Mouse (Mus musculus) CH12.LX (cell line): ENCODE results near the gene Krt75. TPM values are rescaled to one million over a fixed set of nuclear protein-coding genes. Genes with fewer than 3 reads are reported as not detected.

Source experiments
- DNase-seq: peaks from one replicate; pipeline ENCODE4 v3.0.0-alpha.2; 2013; ENCODE audit errors: extremely low read depth
- H3K27ac ChIP-seq: 2 replicates; pipeline ENCODE4 v1.5.1; 2012; ENCODE audit warnings: low read depth, mild to moderate bottlenecking, control low read depth, moderate library complexity; ENCODE audit not compliant: insufficient read depth
- H3K27me3 ChIP-seq: replicated peaks from 2 replicates; pipeline ENCODE3; 2012; ENCODE audit warnings: inconsistent platforms
- H3K36me3 ChIP-seq, 2 experiments: replicated peaks in 1 of 2; 2 replicates each; pipeline versions ENCODE3 to v1.6.1; 2012; ENCODE audit warnings: inconsistent platforms in 1 of 2, low read length in 1 of 2, mild to moderate bottlenecking in 1 of 2, mixed read lengths in 1 of 2, moderate library complexity in 1 of 2; ENCODE audit not compliant: control insufficient read depth in 1 of 2, insufficient read depth in 1 of 2
- H3K4me1 ChIP-seq, 2 experiments: 2 replicates each; pipeline ENCODE4 v1.6.1; 2012; ENCODE audit warnings: inconsistent platforms in 1 of 2, moderate library complexity in 1 of 2; ENCODE audit not compliant: insufficient read depth in 2 of 2, control insufficient read depth in 1 of 2
- H3K4me2 ChIP-seq: 2 replicates; pipeline ENCODE4 v1.6.1; 2012; ENCODE audit warnings: low read depth, mild to moderate bottlenecking, control low read depth; ENCODE audit not compliant: poor library complexity, insufficient read depth, severe bottlenecking
- H3K4me3 ChIP-seq, 3 experiments: fragments of 150-350 bp in 1 of 3; sonication (generic) in 1 of 3; replicated peaks in 1 of 3; 2 replicates each; pipeline versions ENCODE3 to v1.5.1; 2011 to 2012; ENCODE audit warnings: low read depth in 2 of 3, low read length in 2 of 3, mild to moderate bottlenecking in 2 of 3, moderate library complexity in 2 of 3, control low read depth in 1 of 3, improper control_type of control experiment in 1 of 3, inconsistent platforms in 1 of 3, mixed read lengths in 1 of 3; ENCODE audit not compliant: poor library complexity in 1 of 3
- H3K79me2 ChIP-seq: replicated peaks from 2 replicates; pipeline ENCODE4 v1.6.1; 2012; ENCODE audit warnings: mild to moderate bottlenecking, moderate library complexity; ENCODE audit not compliant: control insufficient read depth, poor library complexity, insufficient read depth, severe bottlenecking; ENCODE audit errors: extremely low read depth
- H3K9ac ChIP-seq: 2 replicates; pipeline ENCODE4 v1.6.1; 2012; ENCODE audit warnings: low read depth, mild to moderate bottlenecking, control low read depth, moderate library complexity; ENCODE audit not compliant: insufficient read depth
- H3K9me3 ChIP-seq: replicated peaks from 2 replicates; pipeline ENCODE3; 2012; ENCODE audit warnings: low read length, inconsistent platforms, mixed read lengths
- BHLHE40 ChIP-seq: IDR thresholded peaks from 2 replicates; pipeline ENCODE4 v1.6.1; 2011; ENCODE audit warnings: mild to moderate bottlenecking, low read depth, low read length, improper control_type of control experiment
- CHD2 ChIP-seq: IDR thresholded peaks from 2 replicates; pipeline ENCODE4 v1.6.1; 2011; ENCODE audit warnings: low read length, improper control_type of control experiment
- E2F4 ChIP-seq: IDR thresholded peaks from 2 replicates; pipeline ENCODE4 v1.6.1; 2011; ENCODE audit warnings: low read depth, low read length, improper control_type of control experiment; ENCODE audit not compliant: insufficient replicate concordance
- ELF1 ChIP-seq: IDR thresholded peaks from 2 replicates; pipeline ENCODE4 v1.6.1; 2014; ENCODE audit warnings: low read depth, mild to moderate bottlenecking, inconsistent platforms, low read length, improper control_type of control experiment
- EP300 ChIP-seq: IDR thresholded peaks from 2 replicates; pipeline ENCODE4 v1.6.1; 2011; ENCODE audit warnings: low read length, improper control_type of control experiment
- ETS1 ChIP-seq: conservative IDR thresholded peaks from 2 replicates; pipeline ENCODE4 v1.6.1; 2012; ENCODE audit warnings: low read depth, mild to moderate bottlenecking, inconsistent platforms, low read length, improper control_type of control experiment, moderate library complexity
- GABPA ChIP-seq: IDR thresholded peaks from 2 replicates; pipeline ENCODE4 v1.6.1; 2012; ENCODE audit warnings: low read depth, low read length, improper control_type of control experiment, inconsistent platforms; ENCODE audit not compliant: insufficient replicate concordance
- HCFC1 ChIP-seq: IDR thresholded peaks from 2 replicates; pipeline ENCODE4 v1.6.1; 2012; ENCODE audit warnings: low read depth, mild to moderate bottlenecking, inconsistent platforms, low read length, improper control_type of control experiment
- JUND ChIP-seq: conservative IDR thresholded peaks from 2 replicates; pipeline ENCODE4 v1.6.1; 2011; ENCODE audit warnings: low read depth, low read length, improper control_type of control experiment
- KAT2A ChIP-seq: IDR thresholded peaks from 2 replicates; pipeline ENCODE4 v1.6.1; 2012; ENCODE audit warnings: low read length, improper control_type of control experiment, inconsistent platforms; ENCODE audit not compliant: insufficient replicate concordance
- MAX ChIP-seq: IDR thresholded peaks from 2 replicates; pipeline ENCODE4 v1.6.1; 2011; ENCODE audit warnings: low read length, improper control_type of control experiment
- MEF2A ChIP-seq: IDR thresholded peaks from 2 replicates; pipeline ENCODE4 v1.6.1; 2014; ENCODE audit warnings: low read depth, mild to moderate bottlenecking, inconsistent platforms, low read length, improper control_type of control experiment, borderline replicate concordance
- MXI1 ChIP-seq: IDR thresholded peaks from 2 replicates; pipeline ENCODE4 v1.6.1; 2011; ENCODE audit warnings: mild to moderate bottlenecking, low read depth, low read length, improper control_type of control experiment
- MYC ChIP-seq: IDR thresholded peaks from 2 replicates; pipeline ENCODE4 v1.6.1; 2011; ENCODE audit warnings: low read depth, mild to moderate bottlenecking, improper control_type of control experiment, low read length
- NELFE ChIP-seq: IDR thresholded peaks from 2 replicates; pipeline ENCODE4 v1.6.1; 2011; ENCODE audit warnings: low read depth, low read length, improper control_type of control experiment
- NRF1 ChIP-seq: IDR thresholded peaks from 2 replicates; pipeline ENCODE4 v1.6.1; 2014; ENCODE audit warnings: low read depth, mild to moderate bottlenecking, inconsistent platforms, low read length, improper control_type of control experiment, moderate library complexity
- PAX5 ChIP-seq: IDR thresholded peaks from 2 replicates; pipeline ENCODE4 v1.6.1; 2012; ENCODE audit warnings: low read length, inconsistent platforms, mixed read lengths
- POLR2AphosphoS2 ChIP-seq: IDR thresholded peaks from 2 replicates; pipeline ENCODE4 v1.6.1; 2011; ENCODE audit warnings: low read depth, low read length, improper control_type of control experiment
- RAD21 ChIP-seq: IDR thresholded peaks from 2 replicates; pipeline ENCODE4 v1.6.1; 2011; ENCODE audit warnings: low read depth, mild to moderate bottlenecking, low read length, improper control_type of control experiment, moderate library complexity
- SIN3A ChIP-seq: IDR thresholded peaks from 2 replicates; pipeline ENCODE4 v1.6.1; 2012; ENCODE audit warnings: low read length, improper control_type of control experiment, inconsistent platforms
- SMC3 ChIP-seq: IDR thresholded peaks from 2 replicates; pipeline ENCODE4 v1.6.1; 2011; ENCODE audit warnings: low read depth, low read length, improper control_type of control experiment
- TBP ChIP-seq: conservative IDR thresholded peaks from 2 replicates; pipeline ENCODE4 v1.6.1; 2011; ENCODE audit warnings: low read depth, low read length, improper control_type of control experiment
- TCF12 ChIP-seq: IDR thresholded peaks from 2 replicates; pipeline ENCODE4 v1.6.1; 2014; ENCODE audit warnings: low read depth, mild to moderate bottlenecking, inconsistent platforms, low read length, improper control_type of control experiment
- USF1 ChIP-seq: IDR thresholded peaks from 2 replicates; pipeline ENCODE4 v1.6.1; 2014; ENCODE audit warnings: low read depth, mild to moderate bottlenecking, inconsistent platforms, low read length, improper control_type of control experiment
- ZKSCAN1 ChIP-seq: IDR thresholded peaks from 2 replicates; pipeline ENCODE4 v1.6.1; 2012; ENCODE audit warnings: low read depth, inconsistent platforms, low read length, improper control_type of control experiment, borderline replicate concordance
- ZNF384 ChIP-seq: IDR thresholded peaks from 2 replicates; pipeline ENCODE4 v1.6.1; 2012; ENCODE audit warnings: low read depth, low read length, improper control_type of control experiment, inconsistent platforms
- dilution Hi-C: fragments of 300-500 bp; cut with MboI; formaldehyde crosslinking; loops from 2 replicates; pipeline ENCODE4 v1.14.3; 2020; ENCODE audit warnings: low sequenced_read_pairs; ENCODE audit not compliant: extremely low pct_unique_long_range_greater_than_20kb, extremely low pct_ligation_motif_present
- in situ Hi-C: fragments of 300-500 bp; cut with MboI; formaldehyde crosslinking; loops from 3 replicates; pipeline ENCODE4 v1.14.3; 2019; ENCODE audit warnings: low sequenced_read_pairs, low pct_ligation_motif_present, low pct_unique_long_range_greater_than_20kb, mixed read lengths
- polyA plus RNA-seq: library from polyadenylated mRNA; unstranded; fragments of >175 nt; gene quantifications from 2 replicates; pipeline ENCODE4 v1.2.1, GENCODE M21; 2012; ENCODE audit warnings: low read depth; ENCODE audit not compliant: insufficient read length
- total RNA-seq, 2 experiments: library from RNA; depleted of rRNA; stranded (reverse); fragments of 300-350 nt in 1 of 2; fragments of >200 nt in 1 of 2; gene quantifications; 2 replicates each; pipeline ENCODE4 v1.2.3; 2012 to 2014

Krt75 gene
- total and polyA plus RNA-seq, 3 experiments = not detected

DNA sequence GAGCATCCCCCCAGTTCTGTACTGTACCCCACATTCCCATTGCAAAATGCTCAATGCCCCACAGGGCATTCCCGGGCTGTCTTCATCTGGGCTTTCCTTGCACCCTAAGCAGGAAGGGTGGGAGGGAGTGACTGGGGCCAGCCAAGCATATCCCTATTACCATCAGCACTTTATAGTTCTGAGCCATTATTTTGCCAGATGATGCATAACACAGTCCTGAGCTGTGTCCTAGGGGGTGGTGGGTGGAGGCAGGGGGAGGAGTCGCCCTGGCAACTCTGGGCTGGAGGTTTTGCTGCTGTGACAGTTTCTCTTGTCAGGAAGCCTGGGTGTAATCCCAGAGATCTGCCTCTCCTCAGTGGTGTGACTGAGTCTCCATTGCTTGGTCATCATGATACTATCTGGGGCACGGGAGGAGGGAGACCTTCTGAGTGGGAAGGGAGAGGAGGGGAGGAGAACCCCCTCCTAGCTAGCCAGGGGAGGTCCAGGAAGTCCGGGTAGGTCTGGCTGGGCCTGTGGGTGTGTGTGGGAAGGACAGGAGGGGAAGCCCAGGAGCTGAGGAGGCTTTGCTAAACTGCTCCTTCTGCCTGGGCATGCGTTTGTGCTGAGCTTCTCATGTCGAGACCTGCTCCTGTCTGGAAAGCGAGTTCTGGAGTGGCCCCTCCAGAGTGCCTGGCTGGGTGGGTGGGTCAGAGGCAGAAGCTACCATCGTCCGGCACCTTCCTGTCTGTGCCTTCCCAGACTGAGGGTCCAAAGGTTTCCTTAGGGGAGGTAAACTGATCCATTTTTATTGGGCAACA, 37.5 kb downstream of the Krt75 start:
- no peaks in the 10 kb centered on the region for H3K36me3 ChIP-seq
- TF ChIP-seq NELFE (no peak), TCF12 (no peak), TBP (no peak), BHLHE40 (no peak), E2F4 (no peak), SMC3 (no peak), USF1 (no peak), ZNF384 (no peak), SIN3A (no peak), JUND (no peak), GABPA (no peak), ZKSCAN1 (no peak), ETS1 (no peak), CHD2 (no peak), RAD21 (no peak)
- H3K27me3 ChIP-seq = peaks cover 92% of the 10 kb centered on the region
- no peak for DNase-seq
- H3K9me3 ChIP-seq = no peaks in the 10 kb centered on the region
- no peak overlapping the region for H3K9ac ChIP-seq
- H3K4me1 ChIP-seq = no peaks in the 10 kb centered on the region
- no peak overlapping the region for H3K4me2 ChIP-seq
- H3K27ac ChIP-seq = no peak overlapping the region
- dilution Hi-C loops (no loop called here), in situ Hi-C loops (no loop called here)
- H3K79me2 ChIP-seq = no peaks in the 10 kb centered on the region
- no peak overlapping the region for H3K4me3 ChIP-seq

GRCm38 (mm10) chr15:101532720-101533119, 41.0 kb downstream of the Krt75 start, which contains the start of gene Krt84:
TSS of gene Krt84 (minus strand) at chr15:101532820.
- no peaks in the 10 kb centered on the region for H3K79me2 ChIP-seq
- no peak for TF ChIP-seq TBP
- TF ChIP-seq MAX = no peak
- TF ChIP-seq TCF12 = no peak
- no peak for TF ChIP-seq ELF1
- TF ChIP-seq USF1 = no peak
- no peak for TF ChIP-seq POLR2AphosphoS2
- no peak for TF ChIP-seq BHLHE40
- no peak for TF ChIP-seq SMC3
- no peak for TF ChIP-seq HCFC1
- TF ChIP-seq MXI1 = no peak
- no peak for TF ChIP-seq ZNF384
- no peak for TF ChIP-seq MYC
- no peak for TF ChIP-seq KAT2A
- no peak for TF ChIP-seq NELFE
- no peak for TF ChIP-seq EP300
- no peak for TF ChIP-seq SIN3A
- no peak for TF ChIP-seq NRF1
- TF ChIP-seq PAX5 = no peak
- no peak for TF ChIP-seq MEF2A
- no peak for TF ChIP-seq RAD21
- H3K27me3 ChIP-seq = peaks cover 94% of the 10 kb centered on the region
- no peak within 1 kb of the TSS for H3K27ac ChIP-seq
- H3K9me3 ChIP-seq = no peaks in the 10 kb centered on the region
- dilution Hi-C loops = no loop called here
- H3K9ac ChIP-seq = no peak within 1 kb of the TSS
- H3K36me3 ChIP-seq = no peaks in the 10 kb centered on the region
- in situ Hi-C loops = no loop called here
- H3K4me3 ChIP-seq = no peak within 1 kb of the TSS
- no peak for DNase-seq
- H3K4me2 ChIP-seq = no peak within 1 kb of the TSS
- H3K4me1 ChIP-seq = no peaks in the 10 kb centered on the region
